Mouse (Mus musculus) heart, postnatal 0 days (tissue): ENCODE results near the gene Gse1.

Source experiments
- CTCF ChIP-seq: IDR thresholded peaks from 2 replicates; pipeline ENCODE4 v1.5.1; 2016; ENCODE audit warnings: antibody characterized with exemption, control low read depth, low read depth
- EP300 ChIP-seq: IDR thresholded peaks from 2 replicates; pipeline ENCODE4 v1.6.1; 2016; ENCODE audit warnings: antibody characterized with exemption, low read depth

- TF ChIP-seq CTCF: no peak
- no peak for TF ChIP-seq EP300
Observed at GRCm38 (mm10) chr8:120403606-120404269, 175.5 kb downstream of the Gse1 start.
